Mouse (Mus musculus) cerebellum, adult 2 months (tissue): Measurements from ENCODE around the gene Ptges3.

ENCODE experiments used
- CTCF ChIP-seq: fragments of 200-500 bp; IDR thresholded peaks from 2 replicates; pipeline ENCODE4 v1.5.1; 2011; ENCODE audit warnings: low read depth, mild to moderate bottlenecking, control low read depth, low read length, moderate library complexity, borderline replicate concordance; ENCODE audit not compliant: insufficient read depth
- POLR2A ChIP-seq: fragments of 200-500 bp; IDR thresholded peaks from 2 replicates; pipeline ENCODE4 v1.6.1; 2011; ENCODE audit warnings: low read length, control low read depth, borderline replicate concordance; ENCODE audit not compliant: insufficient read depth

DNA sequence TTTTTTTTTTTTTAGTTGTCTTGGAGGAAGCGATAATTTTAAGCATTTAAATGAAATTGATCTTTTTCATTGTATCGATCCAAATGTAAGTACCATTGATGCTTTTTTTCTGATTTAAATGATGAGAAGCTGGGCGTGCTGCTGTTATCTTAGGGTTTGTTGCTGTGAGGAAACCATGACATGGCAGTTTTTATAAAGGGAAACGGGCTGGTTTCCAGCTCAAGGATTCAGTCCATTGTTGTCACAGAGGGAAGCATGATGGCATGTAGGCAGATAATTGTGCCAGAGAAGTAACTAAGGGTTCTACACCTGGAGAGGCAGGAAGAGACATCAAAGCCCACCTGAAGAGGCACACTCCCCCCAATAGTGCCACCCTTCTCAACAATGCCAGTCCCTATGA is 10.4 kb downstream of the Ptges3 start:
- no peak for TF ChIP-seq CTCF
- no peak for TF ChIP-seq POLR2A
